In the genomic region with DNA sequence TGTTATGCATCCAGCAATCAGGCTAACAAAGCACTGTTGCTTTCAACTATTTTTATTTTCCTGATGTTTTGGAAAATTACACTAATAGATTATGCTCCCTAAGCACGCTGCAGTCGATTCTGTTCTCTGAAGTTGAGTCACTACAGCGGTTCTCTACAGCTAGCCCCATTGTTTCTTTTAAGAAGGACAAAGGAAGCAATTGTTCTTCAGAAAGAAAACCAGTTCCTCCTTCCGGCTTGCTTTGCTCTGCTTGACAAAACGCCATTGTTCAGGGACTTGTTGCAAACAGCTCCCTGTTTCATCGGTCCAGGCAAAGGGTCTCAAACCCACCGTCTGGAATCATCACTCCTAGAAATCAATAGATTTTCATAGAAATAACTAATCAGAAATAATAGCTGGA, we compare ENCODE assay signal across 30 mouse cellular contexts.
A peak's percentile ranks its signal among the peaks of the same experiment; 100 is the strongest.
DNase-seq lines count a peak whose midpoint lies in the region; ATAC-seq and TF ChIP-seq lines count a peak whose summit lies in the region.
"Had no signal": no experiment of that assay in that cellular context is flagged by ENCODE, and none has a peak within 500 bp of the region (broad histone marks: within the 10 kb centered on the region; RNA-seq: fewer than 3 reads in every experiment).

No protein-coding gene starts in this region.

- no peak overlapping the region for H3K9ac ChIP-seq in midbrain, embryonic 11.5 days (ENCODE audit: low read length)
- H3K9ac ChIP-seq in ES-E14 (ENCODE audit: insufficient read depth, low read depth, low read length, poor library complexity, severe bottlenecking) = no peak overlapping the region
- H3K9ac ChIP-seq: forebrain, embryonic 12.5 days; forebrain, postnatal 0 days; hindbrain, embryonic 12.5 days; limb, embryonic 15.5 days; liver, embryonic 13.5 days; neural tube, embryonic 13.5 days had no signal

- peak; percentile 8 for DNase-seq in embryo, embryonic 11 days
- no peak for DNase-seq in embryo, embryonic 10 days (ENCODE audit: low spot score)
- peak; percentile 8 for DNase-seq in midbrain, embryonic 10.5 days (ENCODE audit: low spot score)
- DNase-seq in midbrain, embryonic 11.5 days (ENCODE audit: low spot score, missing footprints) = no peak
- peak; percentile 33 for DNase-seq in ES-E14 (ENCODE audit: low read depth, low spot score)
- peak; percentile 0 for DNase-seq in fibroblast of lung, adult 2 months (ENCODE audit: low read depth)
- DNase-seq in kidney, adult 18-20 months = no peak
- no peak for DNase-seq in testis, postnatal 10 days (ENCODE audit: low spot score)
- DNase-seq: adrenal gland, adult 8-10 months; cerebellum, adult 9-10 months; cerebellum, postnatal 36 days; forebrain, postnatal 0 days; gastrocnemius, postnatal 14 days; kidney, postnatal 14 days; liver, embryonic 13.5 days; lung, adult 18-20 months; lung, postnatal 4 days; right cerebral cortex, postnatal 4 days; thymus, adult 2 months; thymus, postnatal 36 days had no signal

- no peak overlapping the region for H3K27ac ChIP-seq in midbrain, embryonic 10.5 days (replicated peaks)
- no peak overlapping the region for H3K27ac ChIP-seq in midbrain, embryonic 11.5 days (ENCODE audit: low read depth, low read length)
- H3K27ac ChIP-seq in ES-E14 (ENCODE audit: insufficient read depth, low read depth, low read length, poor library complexity, severe bottlenecking) = no peak overlapping the region
- H3K27ac ChIP-seq: forebrain, embryonic 12.5 days; hindbrain, embryonic 12.5 days; limb, embryonic 10.5 days; limb, embryonic 15.5 days; liver, embryonic 13.5 days; neural tube, embryonic 13.5 days; stomach, postnatal 0 days had no signal

- H3K36me3 ChIP-seq in midbrain, embryonic 10.5 days = no peaks in the 10 kb centered on the region
- no peaks in the 10 kb centered on the region for H3K36me3 ChIP-seq in midbrain, embryonic 11.5 days (ENCODE audit: control insufficient read depth, insufficient read depth, low read length)
- H3K36me3 ChIP-seq in ES-E14 (ENCODE audit: control insufficient read depth, insufficient read depth, low read length, poor library complexity, severe bottlenecking) = no peaks in the 10 kb centered on the region
- H3K36me3 ChIP-seq: forebrain, embryonic 12.5 days; hindbrain, embryonic 12.5 days; limb, embryonic 10.5 days; limb, embryonic 15.5 days; liver, embryonic 13.5 days; neural tube, embryonic 13.5 days had no signal

- H3K4me2 ChIP-seq in midbrain, embryonic 11.5 days = no peak overlapping the region
- H3K4me2 ChIP-seq: forebrain, embryonic 12.5 days; hindbrain, embryonic 12.5 days; limb, embryonic 15.5 days; liver, embryonic 13.5 days; neural tube, embryonic 13.5 days had no signal

- no peak for ATAC-seq in midbrain, embryonic 11.5 days (ENCODE audit: low FRiP score)
- ATAC-seq: forebrain, postnatal 0 days; intestine, embryonic 16.5 days; lung, postnatal 0 days had no signal

- in situ Hi-C loops in ES-E14 (cut with MboI; ENCODE audit: low sequenced_read_pairs in 2 of 2, unreplicated experiment in 2 of 2) = no loop called here

- H3K4me3 ChIP-seq in midbrain, embryonic 10.5 days = no peak overlapping the region
- H3K4me3 ChIP-seq in midbrain, embryonic 11.5 days (ENCODE audit: low read depth, low read length) = no peak overlapping the region
- H3K4me3 ChIP-seq in ES-E14 (ENCODE audit: insufficient read depth in 1 of 2, low read depth in 1 of 2, low read length in 2 of 2, poor library complexity in 1 of 2, severe bottlenecking in 1 of 2) = no peak overlapping the region
- H3K4me3 ChIP-seq: forebrain, embryonic 12.5 days; hindbrain, embryonic 12.5 days; limb, embryonic 10.5 days; limb, embryonic 15.5 days; liver, embryonic 13.5 days; megakaryocyte, embryonic 14.5 days; myocyte; neural tube, embryonic 13.5 days had no signal

- no peaks in the 10 kb centered on the region for H3K4me1 ChIP-seq in midbrain, embryonic 10.5 days
- 0 out of 2 replicates have a peak, but pooled peaks cover 2% of the 10 kb centered on the region for H3K4me1 ChIP-seq in midbrain, embryonic 11.5 days (ENCODE audit: control insufficient read depth, insufficient read depth, low read length)
- H3K4me1 ChIP-seq in ES-E14 (ENCODE audit: control insufficient read depth in 2 of 2, insufficient read depth in 2 of 2, low read length in 2 of 2, poor library complexity in 1 of 2) = peaks cover 3% of the 10 kb centered on the region in 2 experiments; a peak in 1 of 4 replicates
- H3K4me1 ChIP-seq: hindbrain, embryonic 12.5 days; limb, embryonic 10.5 days; limb, embryonic 15.5 days; liver, embryonic 13.5 days; megakaryocyte, embryonic 14.5 days had no signal

- H3K9me3 ChIP-seq in midbrain, embryonic 10.5 days (replicated peaks) = peaks cover 6% of the 10 kb centered on the region; the same call in 1 of the 2 replicates
- H3K9me3 ChIP-seq in midbrain, embryonic 11.5 days (ENCODE audit: control insufficient read depth, low read length) = 0 out of 2 replicates have a peak, but pooled peaks cover 2% of the 10 kb centered on the region
- no peaks in the 10 kb centered on the region for H3K9me3 ChIP-seq in ES-E14 (ENCODE audit: control insufficient read depth, insufficient read depth, low read depth, low read length)
- H3K9me3 ChIP-seq: hindbrain, embryonic 12.5 days; limb, embryonic 10.5 days; limb, embryonic 15.5 days; liver, embryonic 13.5 days; neural tube, embryonic 13.5 days had no signal

- 41% methylated on average over 7 of the region's 7 CpGs for WGBS in midbrain, embryonic 10.5 days
- WGBS in midbrain, embryonic 11.5 days = 37% methylated on average over 7 of the region's 7 CpGs

- no peaks in the 10 kb centered on the region for H3K27me3 ChIP-seq in midbrain, embryonic 10.5 days (ENCODE audit: low read depth, poor library complexity, severe bottlenecking)
- H3K27me3 ChIP-seq in midbrain, embryonic 11.5 days (ENCODE audit: control insufficient read depth, insufficient read depth, low read length) = no peaks in the 10 kb centered on the region
- H3K27me3 ChIP-seq: forebrain, embryonic 12.5 days; hindbrain, embryonic 12.5 days; limb, embryonic 15.5 days; liver, embryonic 13.5 days; megakaryocyte, embryonic 14.5 days; neural tube, embryonic 13.5 days had no signal

TF ChIP-seq in ES-E14, 5 proteins besides CTCF, POLR2A, EP300 and RAD21:
- TF ChIP-seq ZNF384 (IDR thresholded peaks at IDR 0.05; ENCODE audit: low read depth, low read length) (no peak), CHD2 (IDR thresholded peaks at IDR 0.05; ENCODE audit: low read depth, low read length) (no peak), HCFC1 (IDR thresholded peaks at IDR 0.05; ENCODE audit: borderline replicate concordance, insufficient read depth, low read length) (no peak), ZC3H11A (IDR thresholded peaks at IDR 0.05; ENCODE audit: borderline replicate concordance, low read depth, low read length) (no peak), MAFK (IDR thresholded peaks at IDR 0.05; ENCODE audit: insufficient read depth, low read depth, low read length) (no peak)

Comparison
In these comparisons a context has a peak if more than half of its experiments do, and no peak if none do; other contexts are left out.
1. DNase-seq: peak in embryo, embryonic 11 days (single experiment), midbrain, embryonic 10.5 days (single experiment), ES-E14 (single experiment) and fibroblast of lung, adult 2 months (single experiment); none in embryo, embryonic 10 days (single experiment), midbrain, embryonic 11.5 days (single experiment), kidney, adult 18-20 months (single experiment) and testis, postnatal 10 days (single experiment).